Mouse (Mus musculus) MEL (cell line): ENCODE data around the gene Fcrla. TPM values are rescaled to one million over a fixed set of nuclear protein-coding genes. Genes with fewer than 3 reads are reported as not detected.

Experiments
- DNase-seq: peaks from one replicate; pipeline ENCODE4 v3.0.0; 2011; ENCODE audit warnings: low read depth, low spot score
- H3K27ac ChIP-seq: 2 replicates; pipeline ENCODE4 v1.5.1; 2012; ENCODE audit warnings: low read depth, mild to moderate bottlenecking, control low read depth, low read length, moderate library complexity; ENCODE audit not compliant: control insufficient read depth
- H3K27me3 ChIP-seq, 2 experiments: fragments of 150-350 bp in 1 of 2; sonication (generic) in 1 of 2; 2 replicates each; pipeline ENCODE4 v1.6.1; 2012; ENCODE audit warnings: low read length in 2 of 2, mild to moderate bottlenecking in 2 of 2, improper control_type of control experiment in 1 of 2, moderate library complexity in 1 of 2; ENCODE audit not compliant: insufficient read depth in 2 of 2, control insufficient read depth in 1 of 2
- H3K36me3 ChIP-seq, 2 experiments: 2 replicates each; pipeline ENCODE4 v1.6.1; 2012 to 2014; ENCODE audit warnings: low read length in 2 of 2, improper control_type of control experiment in 1 of 2, inconsistent platforms in 1 of 2, mild to moderate bottlenecking in 1 of 2; ENCODE audit not compliant: insufficient read depth in 2 of 2, control insufficient read depth in 1 of 2
- H3K4me1 ChIP-seq, 2 experiments: fragments of 150-350 bp in 1 of 2; sonication (generic) in 1 of 2; 2 replicates each; pipeline ENCODE4 v1.6.1; 2012; ENCODE audit warnings: low read length in 2 of 2, improper control_type of control experiment in 1 of 2, mild to moderate bottlenecking in 1 of 2; ENCODE audit not compliant: insufficient read depth in 2 of 2, control insufficient read depth in 1 of 2
- H3K4me3 ChIP-seq, 2 experiments: fragments of 150-350 bp in 1 of 2; sonication (generic) in 1 of 2; 2 replicates each; pipeline ENCODE4 v1.5.1; 2012; ENCODE audit warnings: low read depth in 2 of 2, low read length in 2 of 2, mild to moderate bottlenecking in 2 of 2, moderate library complexity in 2 of 2, control low read depth in 1 of 2, improper control_type of control experiment in 1 of 2; ENCODE audit not compliant: control insufficient read depth in 1 of 2, insufficient read depth in 1 of 2
- H3K79me2 ChIP-seq: 2 replicates; pipeline ENCODE4 v1.6.1; 2012; ENCODE audit warnings: mild to moderate bottlenecking, low read length, moderate library complexity; ENCODE audit not compliant: control insufficient read depth, poor library complexity, insufficient read depth
- H3K9ac ChIP-seq: 2 replicates; pipeline ENCODE4 v1.6.1; 2012; ENCODE audit warnings: low read depth, mild to moderate bottlenecking, control low read depth, low read length, moderate library complexity; ENCODE audit not compliant: control insufficient read depth, poor library complexity, severe bottlenecking
- H3K9me3 ChIP-seq: fragments of 150-350 bp; sonication (generic); replicated peaks from 2 replicates; pipeline ENCODE4 v1.6.1; 2012; ENCODE audit warnings: mild to moderate bottlenecking, low read length, improper control_type of control experiment, moderate library complexity; ENCODE audit not compliant: insufficient read depth
- BHLHE40 ChIP-seq: IDR thresholded peaks from 2 replicates; pipeline ENCODE4 v1.6.1; 2012; ENCODE audit warnings: low read depth, mild to moderate bottlenecking, inconsistent platforms, low read length, improper control_type of control experiment, borderline replicate concordance
- CTCF ChIP-seq, 3 experiments: IDR thresholded peaks in 2 of 3; conservative IDR thresholded peaks in 1 of 3; 2 replicates each; pipeline ENCODE4 v1.5.1; 2011 to 2012; ENCODE audit warnings: low read length in 3 of 3, low read depth in 2 of 3, mild to moderate bottlenecking in 2 of 3, improper control_type of control experiment in 1 of 3, inconsistent platforms in 1 of 3, mixed read lengths in 1 of 3, moderate library complexity in 1 of 3; ENCODE audit not compliant: control insufficient read depth in 1 of 3, insufficient read depth in 1 of 3, poor library complexity in 1 of 3, severe bottlenecking in 1 of 3
- ELF1 ChIP-seq: IDR thresholded peaks from 2 replicates; pipeline ENCODE4 v1.6.1; 2014; ENCODE audit warnings: low read depth, mild to moderate bottlenecking, inconsistent platforms, low read length, improper control_type of control experiment, moderate library complexity
- EP300 ChIP-seq, 2 experiments: IDR thresholded peaks; 2 replicates each; pipeline ENCODE4 v1.6.1; 2011; ENCODE audit warnings: improper control_type of control experiment in 2 of 2, low read length in 2 of 2, low read depth in 1 of 2, mild to moderate bottlenecking in 1 of 2
- ETS1 ChIP-seq: IDR thresholded peaks from 2 replicates; pipeline ENCODE4 v1.6.1; 2012; ENCODE audit warnings: low read depth, mild to moderate bottlenecking, inconsistent platforms, low read length, improper control_type of control experiment, moderate library complexity
- GATA1 ChIP-seq: IDR thresholded peaks from 2 replicates; pipeline ENCODE4 v1.6.1; 2011; ENCODE audit warnings: low read depth, low read length, improper control_type of control experiment
- JUND ChIP-seq: IDR thresholded peaks from 2 replicates; pipeline ENCODE4 v1.6.1; 2011; ENCODE audit warnings: low read depth, mild to moderate bottlenecking, improper control_type of control experiment, low read length
- MAX ChIP-seq: IDR thresholded peaks from 2 replicates; pipeline ENCODE4 v1.6.1; 2011; ENCODE audit warnings: low read length, improper control_type of control experiment
- MAZ ChIP-seq: IDR thresholded peaks from 2 replicates; pipeline ENCODE4 v1.6.1; 2012; ENCODE audit warnings: low read depth, mild to moderate bottlenecking, inconsistent platforms, low read length, improper control_type of control experiment
- MXI1 ChIP-seq: IDR thresholded peaks from 2 replicates; pipeline ENCODE4 v1.6.1; 2011; ENCODE audit warnings: mild to moderate bottlenecking, low read depth, low read length, improper control_type of control experiment
- MYC ChIP-seq: IDR thresholded peaks from 2 replicates; pipeline ENCODE4 v1.6.1; 2011; ENCODE audit warnings: low read depth, mild to moderate bottlenecking, low read length, improper control_type of control experiment, moderate library complexity
- NELFE ChIP-seq: IDR thresholded peaks from 2 replicates; pipeline ENCODE4 v1.6.1; 2011; ENCODE audit warnings: low read depth, low read length, improper control_type of control experiment
- POLR2AphosphoS2 ChIP-seq: IDR thresholded peaks from 2 replicates; pipeline ENCODE4 v1.6.1; 2011; ENCODE audit warnings: low read length, improper control_type of control experiment
- POLR2AphosphoS5 ChIP-seq: IDR thresholded peaks from 2 replicates; pipeline ENCODE4 v1.6.1; 2012; ENCODE audit warnings: low read depth, borderline replicate concordance, mild to moderate bottlenecking, inconsistent platforms, low read length, moderate library complexity, mixed read lengths
- RAD21 ChIP-seq: IDR thresholded peaks from 2 replicates; pipeline ENCODE4 v1.6.1; 2011; ENCODE audit warnings: mild to moderate bottlenecking, low read depth, low read length, improper control_type of control experiment
- SIN3A ChIP-seq: IDR thresholded peaks from 2 replicates; pipeline ENCODE4 v1.6.1; 2012; ENCODE audit warnings: low read length, improper control_type of control experiment, inconsistent platforms
- SMC3 ChIP-seq: IDR thresholded peaks from 2 replicates; pipeline ENCODE4 v1.6.1; 2011; ENCODE audit warnings: low read depth, low read length, improper control_type of control experiment
- TBP ChIP-seq: IDR thresholded peaks from 2 replicates; pipeline ENCODE4 v1.8.0; 2011; ENCODE audit warnings: low read depth, low read length, improper control_type of control experiment
- TCF12 ChIP-seq: IDR thresholded peaks from 2 replicates; pipeline ENCODE4 v1.6.1; 2014; ENCODE audit warnings: low read depth, mild to moderate bottlenecking, inconsistent platforms, low read length, improper control_type of control experiment, moderate library complexity
- USF1 ChIP-seq: IDR thresholded peaks from 2 replicates; pipeline ENCODE4 v1.6.1; 2014; ENCODE audit warnings: low read depth, mild to moderate bottlenecking, inconsistent platforms, low read length, improper control_type of control experiment, moderate library complexity
- USF2 ChIP-seq, 2 experiments: IDR thresholded peaks; 2 replicates each; pipeline ENCODE4 v1.6.1; 2011 to 2012; ENCODE audit warnings: improper control_type of control experiment in 2 of 2, low read length in 2 of 2, borderline replicate concordance in 1 of 2, inconsistent platforms in 1 of 2, low read depth in 1 of 2, mild to moderate bottlenecking in 1 of 2; ENCODE audit not compliant: insufficient read depth in 1 of 2
- ZC3H11A ChIP-seq: IDR thresholded peaks from 2 replicates; pipeline ENCODE4 v1.6.1; 2012; ENCODE audit warnings: low read depth, mild to moderate bottlenecking, inconsistent platforms, low read length, improper control_type of control experiment
- ZNF384 ChIP-seq: IDR thresholded peaks from 2 replicates; pipeline ENCODE4 v1.6.1; 2012; ENCODE audit warnings: low read depth, mild to moderate bottlenecking, inconsistent platforms, low read length, improper control_type of control experiment
- polyA plus RNA-seq, 2 experiments: library from polyadenylated mRNA; stranded (reverse) in 1 of 2; unstranded in 1 of 2; fragments of >175 nt in 1 of 2; fragments of >200 nt in 1 of 2; gene quantifications; 2 replicates each; pipeline versions ENCODE4 v1.2.1 to v1.2.4; 2012; ENCODE audit warnings: low replicate concordance in 2 of 2, low read depth in 1 of 2; ENCODE audit not compliant: insufficient read length in 2 of 2, insufficient read depth in 1 of 2, missing spikeins in 1 of 2
- total RNA-seq: library from RNA; depleted of rRNA; stranded (reverse); fragments of 300-350 nt; gene quantifications from 2 replicates; pipeline ENCODE4 v1.2.3, GENCODE M21; 2012

Fcrla gene
- total and polyA plus RNA-seq, 3 experiments, result 0.12 to 0.18 TPM; not detected in 1

DNA sequence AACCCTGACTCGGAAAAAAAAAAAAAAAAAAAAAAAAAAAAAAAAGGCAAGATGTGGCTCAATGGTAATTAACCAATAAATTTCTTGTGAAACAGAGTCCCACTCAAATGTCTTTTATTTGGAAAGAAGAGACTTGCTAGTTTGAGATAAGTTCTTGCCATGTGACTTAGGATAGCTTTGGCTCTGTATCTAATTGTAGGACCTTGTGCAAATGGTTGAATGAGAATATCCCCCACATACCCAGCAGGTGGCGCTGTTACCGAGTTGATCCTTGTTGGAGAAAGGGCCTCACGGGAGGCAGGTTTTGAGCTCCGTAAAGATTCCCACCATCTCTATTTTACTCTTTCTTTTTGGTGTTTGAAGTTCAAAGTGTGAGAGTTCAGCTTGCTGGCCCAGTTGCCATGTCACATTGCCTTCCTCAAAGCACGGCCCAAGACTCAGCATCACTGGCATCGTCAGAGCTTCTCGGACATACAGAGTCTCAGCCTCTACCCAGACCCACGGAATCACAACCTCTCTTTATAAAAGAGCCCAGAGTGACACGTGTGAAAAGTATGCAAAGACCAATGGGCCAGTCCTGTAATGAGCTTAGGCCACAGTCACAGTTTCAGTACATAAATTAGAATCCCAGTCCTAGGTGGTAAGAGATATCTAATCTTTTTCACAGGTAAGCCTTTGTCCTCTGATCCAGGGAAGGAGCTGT, 25.7 kb downstream of the Fcrla start:
- H3K27ac ChIP-seq, result peak overlapping the region; percentile 18; the same call in 1 of the 2 replicates
- peaks cover 0 to 9% of the 10 kb centered on the region in 2 experiments; a peak in 2 of 4 replicates for H3K36me3 ChIP-seq
- H3K4me3 ChIP-seq, result peak overlapping the region; percentile 38 to 52; a peak in 3 of 4 replicates
- peak; percentile 93 for DNase-seq
- peaks cover 0 to 2% of the 10 kb centered on the region in 2 experiments; a peak in 1 of 4 replicates for H3K27me3 ChIP-seq
- H3K9me3 ChIP-seq, result no peaks in the 10 kb centered on the region
- peak in 1 of 2 experiments; percentile 55; a peak in 1 of 4 replicates for TF ChIP-seq USF2 (IDR thresholded peaks at IDR 0.05; ENCODE audit: borderline replicate concordance in 1 of 2, insufficient read depth in 1 of 2, low read depth in 1 of 2, low read length in 2 of 2)
- peak; percentile 84 to 99 (median 88) for TF ChIP-seq CTCF (IDR thresholded peaks at IDR 0.05 in 2 of 3, conservative IDR thresholded peaks at IDR 0.05 in 1 of 3; ENCODE audit: control insufficient read depth in 1 of 3, insufficient read depth in 1 of 3, low read depth in 2 of 3, low read length in 3 of 3, poor library complexity in 1 of 3, severe bottlenecking in 1 of 3)
- TF ChIP-seq POLR2AphosphoS2, result no peak
- 0 out of 2 replicates have a peak, but pooled peaks have one; percentile 19 for TF ChIP-seq TCF12
- peak; percentile 99 for TF ChIP-seq SMC3
- TF ChIP-seq MAX, result peak; percentile 85
- peak; percentile 42 for TF ChIP-seq GATA1
- TF ChIP-seq JUND, result 0 out of 2 replicates have a peak, but pooled peaks have one; percentile 53
- peak; percentile 90 for TF ChIP-seq MYC
- TF ChIP-seq SIN3A, result no peak; the same call in 1 of the 2 replicates
- no peak for TF ChIP-seq ETS1
- no peak for TF ChIP-seq ELF1
- peak; percentile 82 for TF ChIP-seq ZNF384
- peak; percentile 95 for TF ChIP-seq ZC3H11A
- TF ChIP-seq BHLHE40, result peak; percentile 38
- peak; percentile 87 for TF ChIP-seq USF1
- TF ChIP-seq MAZ, result no peak
- TF ChIP-seq NELFE, result no peak
- TF ChIP-seq MXI1, result peak; percentile 83
- no peak for TF ChIP-seq POLR2AphosphoS5
- no peak for TF ChIP-seq EP300 (IDR thresholded peaks at IDR 0.05; ENCODE audit: low read depth in 1 of 2, low read length in 2 of 2)
- 0 out of 2 replicates have a peak, but pooled peaks have one; percentile 13 for TF ChIP-seq TBP
- TF ChIP-seq RAD21, result peak; percentile 91
- peaks cover 11 to 18% of the 10 kb centered on the region in 2 experiments for H3K4me1 ChIP-seq
- no peak overlapping the region; the same call in 1 of the 2 replicates for H3K9ac ChIP-seq
- H3K79me2 ChIP-seq, result no peaks in the 10 kb centered on the region
